Mouse (Mus musculus) gastrocnemius, postnatal 4 days (tissue): ENCODE measurements around the gene Gm49369. TPM values are rescaled to one million over a fixed set of nuclear protein-coding genes. Genes with fewer than 3 reads are reported as not detected.
A peak's percentile ranks its signal among the peaks of the same experiment; 100 is the strongest.
"Not testable (repeated sequence)": the region's sequence is repeated elsewhere in the genome, so short reads cannot be mapped to it uniquely, and the experiment has no call there.

Experiments used
- DNase-seq, 2 experiments: peaks; one replicate each; pipeline ENCODE4 v3.0.0; 2021 to 2022; ENCODE audit warnings: low spot score in 2 of 2, mixed read lengths in 2 of 2
- total RNA-seq, 2 experiments: library from RNA; stranded (reverse); gene quantifications; 2 replicates each; pipeline ENCODE4 v1.2.3; 2021

Gene Gm49369
- total RNA-seq, 2 experiments from 2014 or later, result 1.3 TPM; not detected in 1

DNA sequence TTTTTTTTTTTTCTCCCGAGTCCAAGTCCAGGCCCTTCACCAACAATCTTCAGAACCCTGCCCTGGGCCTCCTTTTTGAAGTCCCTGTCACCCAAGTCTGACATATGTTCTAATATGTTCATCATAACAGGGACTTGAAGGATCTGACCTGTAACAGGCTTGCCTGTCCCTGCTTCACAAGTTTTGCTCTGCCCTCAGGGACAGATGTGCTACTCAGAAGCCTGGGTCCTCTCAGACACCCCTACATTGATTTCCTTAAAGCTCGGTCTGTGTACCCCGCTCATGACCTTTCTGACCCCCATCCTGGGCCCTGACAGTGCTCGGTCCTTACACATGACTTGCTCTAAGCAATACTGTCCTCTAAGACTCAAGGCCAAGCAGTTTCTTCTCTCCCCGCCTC lies 9.4 kb downstream of the Gm49369 start:
- DNase-seq, result no peak

- no peak for DNase-seq
Measured at GRCm38 (mm10) chr7:142371768-142372661, 10.5 kb downstream of the Gm49369 start.

GRCm38 (mm10) chr7:142371398-142371767 lies 11.1 kb downstream of the Gm49369 start:
- no peak for DNase-seq

GRCm38 (mm10) chr7:142370937-142371336 lies 11.5 kb downstream of the Gm49369 start:
- DNase-seq, result no peak

- DNase-seq, result no peak
Measured at GRCm38 (mm10) chr7:142369820-142370219, 12.6 kb downstream of the Gm49369 start.

DNA sequence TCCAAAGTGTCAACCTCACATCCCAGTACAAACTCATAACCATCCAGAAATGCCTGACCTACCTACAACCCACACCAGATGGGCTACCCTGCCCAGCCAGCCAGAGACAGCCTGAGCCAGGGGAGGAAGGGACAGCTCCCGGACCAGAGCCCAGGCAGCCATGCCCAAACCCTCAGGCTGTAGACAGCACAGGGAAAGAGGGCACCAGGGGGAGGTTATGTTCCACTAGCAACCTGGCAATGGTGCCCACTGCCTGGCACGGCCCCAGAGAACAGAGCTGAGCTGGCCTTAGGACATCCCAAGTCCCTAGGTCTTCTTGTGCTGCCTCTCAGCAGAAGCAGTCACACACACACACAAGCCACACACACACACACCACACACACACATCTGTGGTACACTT lies 13.6 kb downstream of the Gm49369 start:
- DNase-seq, result no peak

DNA sequence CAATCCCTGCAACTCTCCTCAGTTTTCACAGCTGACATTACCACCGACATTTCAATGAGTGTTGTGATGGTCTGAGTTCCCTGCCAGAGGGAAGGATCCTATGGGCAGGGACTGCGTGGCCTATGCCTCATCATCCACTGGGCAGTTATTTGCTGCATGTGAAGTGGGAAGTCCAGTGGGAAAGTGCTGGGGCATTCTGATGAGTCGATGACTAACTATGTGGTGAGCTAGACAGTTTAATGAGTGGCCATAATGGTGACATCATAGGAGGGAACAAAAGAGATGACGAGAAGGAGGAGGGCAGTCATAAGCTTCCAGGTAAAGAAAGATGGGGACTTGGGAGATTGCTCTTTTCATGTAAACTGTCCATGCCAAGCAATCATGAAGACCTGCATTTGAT lies 19.4 kb downstream of the Gm49369 start:
- DNase-seq, result no peak

- DNase-seq, result no peak
Measured at GRCm38 (mm10) chr7:142360743-142361142, 21.7 kb downstream of the Gm49369 start.

DNA sequence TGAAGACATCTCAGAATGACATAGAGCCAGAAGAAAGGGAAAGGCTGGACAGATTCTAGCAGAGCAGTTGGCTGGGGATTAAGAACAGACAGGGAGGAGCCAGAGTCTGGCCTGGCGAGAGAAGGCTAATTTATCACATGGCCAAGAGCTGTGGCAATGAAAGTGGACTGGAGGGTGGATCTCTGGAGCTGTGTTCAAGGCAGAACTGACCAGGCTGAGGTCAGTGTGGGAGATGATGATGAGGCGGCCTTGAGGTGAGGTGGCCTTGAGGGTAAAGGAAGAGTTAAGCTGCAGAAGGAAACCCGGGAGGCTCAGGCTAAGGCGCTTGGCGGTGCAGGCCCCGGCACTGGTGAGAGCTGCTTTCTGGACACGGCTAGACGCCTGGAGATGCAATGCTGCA lies 23.3 kb downstream of the Gm49369 start:
- no peak for DNase-seq

- no peak for DNase-seq
Measured at GRCm38 (mm10) chr7:142357566-142357965, 24.9 kb downstream of the Gm49369 start.

GRCm38 (mm10) chr7:142354661-142355233 lies 27.7 kb downstream of the Gm49369 start:
- no peak for DNase-seq

DNA sequence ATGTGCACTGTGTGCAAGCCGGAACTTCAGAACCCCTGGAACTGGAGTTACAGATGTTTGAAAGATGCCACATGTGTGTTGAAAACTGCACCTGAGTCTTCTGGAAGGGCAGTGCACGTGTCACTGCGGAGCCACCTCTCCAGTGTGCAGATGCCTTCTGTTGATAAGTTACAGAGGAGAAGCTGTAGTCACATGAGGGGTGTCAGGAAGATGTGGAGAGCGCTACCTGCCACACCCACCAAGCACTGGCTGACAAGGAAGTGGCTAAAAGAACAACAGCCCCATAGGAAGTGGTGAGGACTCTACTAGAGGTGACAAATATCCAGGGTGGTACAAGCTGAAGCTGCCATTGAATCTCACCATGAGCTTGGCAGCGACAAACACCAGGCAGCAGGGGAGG lies 28.6 kb downstream of the Gm49369 start:
- DNase-seq, result no peak

- DNase-seq, result no peak
Measured at GRCm38 (mm10) chr7:142351569-142351968, 30.9 kb downstream of the Gm49369 start.

DNA sequence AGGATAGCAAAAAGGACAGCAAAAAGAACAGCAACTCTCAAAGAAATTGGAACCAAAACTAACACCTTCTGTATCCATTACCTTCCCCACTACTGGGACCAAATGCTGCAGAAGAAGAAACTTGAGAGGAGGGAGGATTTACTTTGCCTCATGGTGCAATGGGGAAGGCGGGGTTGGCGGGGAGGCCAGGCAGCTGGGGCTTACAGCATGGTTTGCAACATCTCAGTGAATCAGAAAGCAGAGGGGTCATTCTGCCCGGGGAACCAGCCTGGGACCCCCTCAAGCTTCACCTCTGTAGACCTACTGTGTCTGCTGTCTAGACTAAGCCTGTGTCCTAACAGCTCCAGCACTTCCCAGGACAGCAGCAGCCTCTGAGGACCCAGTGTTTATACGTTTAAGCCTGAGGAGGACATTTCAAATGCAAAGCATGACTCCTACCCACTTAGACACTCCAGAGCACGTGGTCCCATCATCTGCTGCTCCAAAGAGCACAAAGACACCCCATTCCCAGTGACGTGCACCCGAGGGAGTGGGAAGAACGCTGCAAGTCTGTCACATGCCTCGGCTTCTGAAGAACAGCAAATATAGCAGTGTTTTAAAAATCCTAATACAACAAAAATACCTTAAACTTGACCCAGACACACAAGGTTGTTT lies 33.0 kb downstream of the Gm49369 start:
- no peak for DNase-seq

- no peak for DNase-seq
Measured at GRCm38 (mm10) chr7:142347542-142347941, 34.9 kb downstream of the Gm49369 start.

GRCm38 (mm10) chr7:142342247-142342640 lies 40.2 kb downstream of the Gm49369 start:
- no peak for DNase-seq

DNA sequence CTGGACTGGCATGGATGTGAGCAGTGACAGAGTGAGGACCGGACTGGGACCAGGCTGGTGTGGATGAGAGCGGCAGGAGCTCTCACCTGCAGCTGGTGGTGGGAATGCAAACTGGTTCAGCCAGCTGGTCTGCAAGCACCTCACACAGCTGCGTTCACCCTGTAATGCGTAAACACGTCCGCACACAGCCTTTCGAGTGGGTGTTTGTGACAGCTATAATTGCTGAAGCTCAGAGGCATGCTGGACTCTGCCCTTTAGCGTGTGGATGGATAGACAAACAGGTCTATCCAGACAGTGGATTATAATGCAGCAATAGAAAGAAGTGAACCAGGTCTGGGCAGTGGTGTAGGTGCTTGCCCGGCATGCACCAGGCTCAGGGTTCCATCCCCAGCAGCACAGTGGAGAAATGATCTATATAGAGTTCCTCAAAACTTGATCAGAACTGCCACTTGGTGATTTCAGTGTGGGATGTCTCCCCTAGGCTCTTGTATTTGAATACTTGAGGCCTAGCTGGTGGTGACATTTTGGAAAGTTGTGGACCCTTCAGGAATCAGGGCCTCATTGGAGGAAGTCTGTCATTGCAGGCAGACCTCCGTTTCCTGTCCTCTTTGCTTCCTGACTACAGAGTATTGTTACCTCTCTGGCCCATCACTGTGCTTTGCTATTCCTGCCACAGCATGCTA lies 40.8 kb downstream of the Gm49369 start:
- DNase-seq, result no peak

- DNase-seq, result no peak
Measured at GRCm38 (mm10) chr7:142340269-142340970, 42.0 kb downstream of the Gm49369 start.

GRCm38 (mm10) chr7:142335151-142335550 lies 47.3 kb downstream of the Gm49369 start:
- no peak for DNase-seq

GRCm38 (mm10) chr7:142334246-142334645 lies 48.2 kb downstream of the Gm49369 start:
- DNase-seq, result peak; percentile 89 to 90

- not testable (repeated sequence) for DNase-seq
Measured at GRCm38 (mm10) chr7:142332741-142333140, 49.7 kb downstream of the Gm49369 start.
